Mouse (Mus musculus): ENCODE data around the gene Padi4. TPM values are rescaled to one million over a fixed set of nuclear protein-coding genes. Genes with fewer than 3 reads are reported as not detected.

Gene Padi4
- total and polyA plus RNA-seq, 2 experiments from 2014 or later, result 1.2 to 2.4 TPM

GRCm38 (mm10) chr4:140794678-140795077 is 20.6 kb upstream of the Padi4 start:
- H3K9me3 ChIP-seq (replicated peaks; ENCODE audit: control insufficient read depth, low read length), result no peaks in the 10 kb centered on the region
- 75% methylated on average over 9 of the region's 9 CpGs for WGBS
- DNase-seq (ENCODE audit: low spot score) (no peak), ATAC-seq (ENCODE audit: insufficient read depth, low read depth) (no peak)
- no peak overlapping the region for H3K4me3 ChIP-seq (ENCODE audit: low read depth, low read length)
- no peak overlapping the region for H3K27ac ChIP-seq (ENCODE audit: low read depth)
- H3K36me3 ChIP-seq (replicated peaks; ENCODE audit: control insufficient read depth, insufficient read depth, low read length), result no peaks in the 10 kb centered on the region
- H3K4me1 ChIP-seq (ENCODE audit: control insufficient read depth, insufficient read depth), result no peaks in the 10 kb centered on the region
- no peak overlapping the region for H3K9ac ChIP-seq (replicated peaks; ENCODE audit: low read depth, low read length)
- no peak for TF ChIP-seq EP300 (IDR thresholded peaks at IDR 0.05; ENCODE audit: low read depth)
- no peak for TF ChIP-seq CTCF (IDR thresholded peaks at IDR 0.05; ENCODE audit: low read depth)
- H3K4me2 ChIP-seq (ENCODE audit: low read depth, low read length), result no peak overlapping the region
- no peaks in the 10 kb centered on the region for H3K27me3 ChIP-seq (ENCODE audit: control insufficient read depth, insufficient read depth, low read length)

GRCm38 (mm10) chr4:140793795-140794194 is 19.8 kb upstream of the Padi4 start:
- no peak for DNase-seq (ENCODE audit: low spot score)
- 75% methylated on average over 9 of the region's 9 CpGs for WGBS
- no peak overlapping the region for H3K4me3 ChIP-seq (ENCODE audit: low read depth, low read length)
- H3K4me1 ChIP-seq (ENCODE audit: control insufficient read depth, insufficient read depth), result no peaks in the 10 kb centered on the region
- no peaks in the 10 kb centered on the region for H3K9me3 ChIP-seq (replicated peaks; ENCODE audit: control insufficient read depth, low read length)
- no peak overlapping the region for H3K9ac ChIP-seq (replicated peaks; ENCODE audit: low read depth, low read length)
- no peaks in the 10 kb centered on the region for H3K36me3 ChIP-seq (replicated peaks; ENCODE audit: control insufficient read depth, insufficient read depth, low read length)
- no peak overlapping the region for H3K27ac ChIP-seq (ENCODE audit: low read depth)
- TF ChIP-seq EP300 (IDR thresholded peaks at IDR 0.05; ENCODE audit: low read depth) (no peak), CTCF (IDR thresholded peaks at IDR 0.05; ENCODE audit: low read depth) (0 out of 2 replicates have a peak, but pooled peaks have one; percentile 12)
- no peak for ATAC-seq (ENCODE audit: insufficient read depth, low read depth)
- H3K4me2 ChIP-seq (ENCODE audit: low read depth, low read length), result no peak overlapping the region
- H3K27me3 ChIP-seq (ENCODE audit: control insufficient read depth, insufficient read depth, low read length), result no peaks in the 10 kb centered on the region

GRCm38 (mm10) chr4:140792584-140792983 is 18.5 kb upstream of the Padi4 start:
- H3K36me3 ChIP-seq (replicated peaks; ENCODE audit: control insufficient read depth, insufficient read depth, low read length), result no peaks in the 10 kb centered on the region
- no peaks in the 10 kb centered on the region for H3K9me3 ChIP-seq (replicated peaks; ENCODE audit: control insufficient read depth, low read length)
- no peaks in the 10 kb centered on the region for H3K4me1 ChIP-seq (ENCODE audit: control insufficient read depth, insufficient read depth)
- no peaks in the 10 kb centered on the region for H3K27me3 ChIP-seq (ENCODE audit: control insufficient read depth, insufficient read depth, low read length)
- 74% methylated on average over 7 of the region's 7 CpGs for WGBS
- TF ChIP-seq CTCF (IDR thresholded peaks at IDR 0.05; ENCODE audit: low read depth) (no peak), EP300 (IDR thresholded peaks at IDR 0.05; ENCODE audit: low read depth) (no peak)
- no peak overlapping the region for H3K27ac ChIP-seq (ENCODE audit: low read depth)
- no peak overlapping the region for H3K4me3 ChIP-seq (ENCODE audit: low read depth, low read length)
- no peak for DNase-seq (ENCODE audit: low spot score)
- ATAC-seq (ENCODE audit: insufficient read depth, low read depth), result no peak
- H3K4me2 ChIP-seq (ENCODE audit: low read depth, low read length), result no peak overlapping the region
- no peak overlapping the region for H3K9ac ChIP-seq (replicated peaks; ENCODE audit: low read depth, low read length)

- H3K27ac ChIP-seq (ENCODE audit: low read depth), result no peak overlapping the region
- H3K9me3 ChIP-seq (replicated peaks; ENCODE audit: control insufficient read depth, low read length), result no peaks in the 10 kb centered on the region
- H3K4me1 ChIP-seq (ENCODE audit: control insufficient read depth, insufficient read depth), result no peaks in the 10 kb centered on the region
- ATAC-seq (ENCODE audit: insufficient read depth, low read depth) (no peak), DNase-seq (ENCODE audit: low spot score) (no peak)
- H3K4me2 ChIP-seq (ENCODE audit: low read depth, low read length), result no peak overlapping the region
- H3K4me3 ChIP-seq (ENCODE audit: low read depth, low read length), result no peak overlapping the region
- 80% methylated on average over 16 of the region's 16 CpGs for WGBS
- H3K9ac ChIP-seq (replicated peaks; ENCODE audit: low read depth, low read length), result no peak overlapping the region
- no peaks in the 10 kb centered on the region for H3K36me3 ChIP-seq (replicated peaks; ENCODE audit: control insufficient read depth, insufficient read depth, low read length)
- H3K27me3 ChIP-seq (ENCODE audit: control insufficient read depth, insufficient read depth, low read length), result no peaks in the 10 kb centered on the region
- TF ChIP-seq CTCF (IDR thresholded peaks at IDR 0.05; ENCODE audit: low read depth) (no peak), EP300 (IDR thresholded peaks at IDR 0.05; ENCODE audit: low read depth) (no peak)
These were observed 17.0 kb upstream of the Padi4 start for GRCm38 (mm10) chr4:140791071-140791470.

GRCm38 (mm10) chr4:140789983-140790382 is 15.9 kb upstream of the Padi4 start:
- H3K27me3 ChIP-seq (ENCODE audit: control insufficient read depth, insufficient read depth, low read length), result no peaks in the 10 kb centered on the region
- H3K4me1 ChIP-seq (ENCODE audit: control insufficient read depth, insufficient read depth), result no peaks in the 10 kb centered on the region
- no peak overlapping the region for H3K4me2 ChIP-seq (ENCODE audit: low read depth, low read length)
- H3K36me3 ChIP-seq (replicated peaks; ENCODE audit: control insufficient read depth, insufficient read depth, low read length), result no peaks in the 10 kb centered on the region
- H3K27ac ChIP-seq (ENCODE audit: low read depth), result no peak overlapping the region
- H3K9me3 ChIP-seq (replicated peaks; ENCODE audit: control insufficient read depth, low read length), result no peaks in the 10 kb centered on the region
- H3K4me3 ChIP-seq (ENCODE audit: low read depth, low read length), result no peak overlapping the region
- TF ChIP-seq CTCF (IDR thresholded peaks at IDR 0.05; ENCODE audit: low read depth), result no peak
- no peak for TF ChIP-seq EP300 (IDR thresholded peaks at IDR 0.05; ENCODE audit: low read depth)
- ATAC-seq (ENCODE audit: insufficient read depth, low read depth), result no peak
- no peak for DNase-seq (ENCODE audit: low spot score)
- 73% methylated on average over 4 of the region's 4 CpGs for WGBS
- 0 out of 2 replicates have a peak overlapping the region, but pooled peaks have one; percentile 26 for H3K9ac ChIP-seq (replicated peaks; ENCODE audit: low read depth, low read length)

- DNase-seq (ENCODE audit: low spot score) (peak; percentile 63), ATAC-seq (ENCODE audit: insufficient read depth, low read depth) (peak; percentile 9; the same call in 1 of the 2 replicates)
- no peaks in the 10 kb centered on the region for H3K4me1 ChIP-seq (ENCODE audit: control insufficient read depth, insufficient read depth)
- H3K9me3 ChIP-seq (replicated peaks; ENCODE audit: control insufficient read depth, low read length), result no peaks in the 10 kb centered on the region
- H3K4me3 ChIP-seq (ENCODE audit: low read depth, low read length), result no peak overlapping the region
- no peak overlapping the region for H3K4me2 ChIP-seq (ENCODE audit: low read depth, low read length)
- no peak for TF ChIP-seq EP300 (IDR thresholded peaks at IDR 0.05; ENCODE audit: low read depth)
- peak; percentile 94 for TF ChIP-seq CTCF (IDR thresholded peaks at IDR 0.05; ENCODE audit: low read depth)
- H3K9ac ChIP-seq (replicated peaks; ENCODE audit: low read depth, low read length), result no peak overlapping the region
- no peaks in the 10 kb centered on the region for H3K27me3 ChIP-seq (ENCODE audit: control insufficient read depth, insufficient read depth, low read length)
- no peak overlapping the region for H3K27ac ChIP-seq (ENCODE audit: low read depth)
- no peaks in the 10 kb centered on the region for H3K36me3 ChIP-seq (replicated peaks; ENCODE audit: control insufficient read depth, insufficient read depth, low read length)
- WGBS, result 47% methylated on average over 6 of the region's 6 CpGs
These were observed 14.9 kb upstream of the Padi4 start for GRCm38 (mm10) chr4:140788983-140789382.
